Mouse (Mus musculus) G1E (cell line): ENCODE measurements around the gene Nfasc.

Experiments
- CTCF ChIP-seq: IDR thresholded peaks from 2 replicates; pipeline ENCODE4 v1.5.1; 2012; ENCODE audit warnings: low read depth, low read length, inconsistent platforms, mixed read lengths
- GATA1 ChIP-seq: IDR thresholded peaks from 2 replicates; pipeline ENCODE4 v1.6.1; 2012; ENCODE audit warnings: borderline replicate concordance, low read length, inconsistent platforms, mixed read lengths
- GATA2 ChIP-seq: IDR thresholded peaks from 2 replicates; pipeline ENCODE4 v1.6.1; 2012; ENCODE audit warnings: low read depth, low read length, inconsistent platforms, borderline replicate concordance
- POLR2AphosphoS5 ChIP-seq: IDR thresholded peaks from 2 replicates; pipeline ENCODE4 v1.6.1; 2012; ENCODE audit warnings: low read depth, low read length, inconsistent platforms; ENCODE audit not compliant: insufficient replicate concordance
- TAL1 ChIP-seq: conservative IDR thresholded peaks from 2 replicates; pipeline ENCODE4 v1.6.1; 2012; ENCODE audit warnings: low read depth, low read length, inconsistent platforms, mixed read lengths

DNA sequence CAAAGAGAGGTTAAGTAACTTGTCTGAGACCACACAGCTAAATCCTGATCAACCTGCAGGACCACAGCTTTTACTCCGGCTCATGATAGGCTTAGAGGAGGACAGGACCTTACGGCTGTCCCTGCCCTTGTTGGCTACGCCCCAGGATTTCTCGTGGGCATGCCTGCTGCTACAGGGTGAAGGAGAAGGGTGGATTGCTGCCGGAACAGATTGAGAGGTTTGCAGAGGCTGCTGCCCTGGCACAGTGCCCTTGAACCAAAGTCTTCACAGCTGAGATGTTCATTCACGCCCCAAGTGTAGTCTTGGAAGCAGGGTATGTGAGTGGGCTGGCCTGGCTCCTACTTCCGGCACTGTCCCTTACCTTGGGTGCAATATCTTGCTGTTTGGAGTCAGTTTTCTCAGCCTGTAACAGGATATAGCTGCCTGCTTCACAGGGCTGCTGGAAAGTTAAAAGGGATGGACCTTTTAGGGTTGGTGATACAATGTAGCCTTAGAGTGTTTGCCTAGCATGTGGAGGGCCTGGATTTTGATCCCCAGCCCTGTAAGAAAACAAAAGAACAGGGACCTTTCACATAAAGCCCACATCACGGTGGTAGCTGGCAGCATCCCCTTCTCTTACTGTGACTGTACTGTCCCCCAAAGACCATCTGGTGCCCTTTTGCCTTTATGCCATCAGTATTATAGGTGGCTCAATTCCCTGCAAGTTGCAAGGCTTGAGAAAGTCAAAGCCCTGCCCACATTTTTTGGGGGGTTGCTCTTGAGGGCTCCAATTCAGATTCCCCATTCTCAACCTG lies 180.5 kb downstream of the Nfasc start:
- TF ChIP-seq CTCF (no peak), GATA1 (no peak), POLR2AphosphoS5 (no peak), TAL1 (no peak), GATA2 (no peak)
